Comparison of ENCODE assay signal across 9 mouse cellular contexts in the genomic region with DNA sequence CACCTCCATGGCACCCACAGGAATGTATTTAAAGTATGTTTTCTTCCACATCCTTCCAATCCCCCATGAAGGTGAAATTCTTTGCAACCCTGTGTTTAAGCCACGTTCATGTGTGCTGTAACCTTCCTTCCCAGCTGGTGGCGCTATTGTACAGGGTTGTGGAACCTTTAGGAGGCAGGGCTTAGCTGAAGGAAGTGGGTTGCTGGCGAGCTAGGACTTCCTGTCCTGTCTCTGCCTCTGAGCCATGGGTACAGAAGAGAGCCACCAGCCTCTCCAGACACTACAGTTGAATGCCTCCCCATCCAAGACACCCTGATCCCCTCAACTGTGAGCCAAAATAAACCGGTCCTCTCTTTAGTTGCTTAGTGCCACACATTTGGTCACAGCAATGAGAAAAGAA. TPM values are rescaled to one million over a fixed set of nuclear protein-coding genes. Genes with fewer than 3 reads are reported as not detected.
DNase-seq lines count a peak whose midpoint lies in the region; ATAC-seq and TF ChIP-seq lines count a peak whose summit lies in the region.
"Had no signal": no experiment of that assay in that cellular context is flagged by ENCODE, and none has a peak within 500 bp of the region (broad histone marks: within the 10 kb centered on the region; RNA-seq: fewer than 3 reads in every experiment).

No protein-coding gene starts in this region.

- no peak overlapping the region for H3K4me3 ChIP-seq in lung, embryonic 14.5 days (ENCODE audit: low read depth, low read length)
- H3K4me3 ChIP-seq: heart, embryonic 13.5 days had no signal

- no peaks in the 10 kb centered on the region for H3K36me3 ChIP-seq in lung, embryonic 14.5 days (ENCODE audit: insufficient read depth)
- H3K36me3 ChIP-seq: heart, embryonic 13.5 days had no signal

- peak; percentile 36 for DNase-seq in adrenal gland, postnatal 10 days
- no peak for DNase-seq in adrenal gland, postnatal 25 days
- DNase-seq in retina, postnatal 1 day = peak; percentile 33
- no peak for DNase-seq in retina, embryonic 14.5 days (ENCODE audit: low spot score)
- peak; percentile 21 for DNase-seq in lung, embryonic 14.5 days
- peak; percentile 40 to 44 for DNase-seq in thymus, postnatal 36 days
- no peak for DNase-seq in layer of hippocampus, adult 18-20 months (ENCODE audit: low spot score in 2 of 2)
- DNase-seq in cerebellum, adult 11-12 months = no peak

- ATAC-seq in lung, embryonic 14.5 days (ENCODE audit: insufficient read depth) = no peak

- peak; percentile 52 for TF ChIP-seq CTCF in lung, embryonic 14.5 days (IDR thresholded peaks at IDR 0.05; ENCODE audit: low read depth)

- no peak overlapping the region for H3K9ac ChIP-seq in lung, embryonic 14.5 days
- H3K9ac ChIP-seq: heart, embryonic 13.5 days had no signal

- H3K4me2 ChIP-seq in lung, embryonic 14.5 days = no peak overlapping the region
- H3K4me2 ChIP-seq: heart, embryonic 13.5 days had no signal

- H3K27me3 ChIP-seq in lung, embryonic 14.5 days (ENCODE audit: insufficient read depth, low read length) = no peaks in the 10 kb centered on the region
- H3K27me3 ChIP-seq: heart, embryonic 13.5 days had no signal

- H3K9me3 ChIP-seq in lung, embryonic 14.5 days (ENCODE audit: low read depth, low read length) = no peaks in the 10 kb centered on the region
- H3K9me3 ChIP-seq: heart, embryonic 13.5 days had no signal

- no peak overlapping the region for H3K27ac ChIP-seq in lung, embryonic 14.5 days (ENCODE audit: low read depth)
- H3K27ac ChIP-seq: heart, embryonic 13.5 days had no signal

- no peaks in the 10 kb centered on the region for H3K4me1 ChIP-seq in lung, embryonic 14.5 days (ENCODE audit: insufficient read depth)
- H3K4me1 ChIP-seq: heart, embryonic 13.5 days had no signal

- 56% methylated on average over 4 of the region's 4 CpGs for WGBS in lung, embryonic 14.5 days

RNA-seq across cellular contexts. Expression of gene Piwil4, which starts 42.6 kb away (rescaled TPM):
- under 1 TPM; 0.18 to 0.33 TPM for total RNA-seq in adrenal gland, postnatal 10 days (2021)
- total RNA-seq in adrenal gland, postnatal 25 days (2021) = 0.12 TPM in 1 of 2 replicates, not detected in the other
- polyA plus RNA-seq in lung, embryonic 14.5 days (2014; fragmentation: Nextera tagmentation; extraction: Ambion mirVana) = 0.18 TPM in 1 of 2 replicates, not detected in the other
- not detected for total RNA-seq in layer of hippocampus, adult 18-20 months (2021)

RNA-seq across cellular contexts. Expression of gene Amotl1, which starts 53.0 kb away (rescaled TPM):
- 10 to 100 TPM; 40.7 to 60.7 TPM for total RNA-seq in adrenal gland, postnatal 10 days (2021)
- total RNA-seq in adrenal gland, postnatal 25 days (2021) = 28.5 and 36.1 TPM in 2 replicates
- 26.4 and 29.6 TPM in 2 replicates for polyA plus RNA-seq in lung, embryonic 14.5 days (2014; fragmentation: Nextera tagmentation; extraction: Ambion mirVana)
- total RNA-seq in layer of hippocampus, adult 18-20 months (2021) = 10 to 100 TPM; 13.9 to 15.0 TPM

RNA-seq across cellular contexts. Expression of gene Fut4, which starts 54.3 kb away (rescaled TPM):
- 1 to 10 TPM; 2.3 to 2.8 TPM for total RNA-seq in adrenal gland, postnatal 10 days (2021)
- 0.95 and 1.3 TPM in 2 replicates for total RNA-seq in adrenal gland, postnatal 25 days (2021)
- polyA plus RNA-seq in lung, embryonic 14.5 days (2014; fragmentation: Nextera tagmentation; extraction: Ambion mirVana) = 2.9 and 3.5 TPM in 2 replicates
- total RNA-seq in layer of hippocampus, adult 18-20 months (2021) = under 1 TPM; 0.10 to 0.12 TPM

Comparison
In these comparisons a context has a peak if more than half of its experiments do, and no peak if none do; other contexts are left out.
1. DNase-seq: peak in adrenal gland, postnatal 10 days (single experiment), retina, postnatal 1 day (single experiment), lung, embryonic 14.5 days (single experiment) and thymus, postnatal 36 days (2 of 2); none in adrenal gland, postnatal 25 days (single experiment), retina, embryonic 14.5 days (single experiment), layer of hippocampus, adult 18-20 months (0 of 2) and cerebellum, adult 11-12 months (single experiment).